Mouse (Mus musculus) left cerebral cortex, postnatal 4 days (tissue): ENCODE results near the gene Slc12a6. TPM values are rescaled to one million over a fixed set of nuclear protein-coding genes. Genes with fewer than 3 reads are reported as not detected.

Source experiments
- DNase-seq: peaks from one replicate; pipeline ENCODE4 v3.0.0-alpha.2; 2022
- intact Hi-C: fragments of 180-260 bp; cut with DNase I; formaldehyde crosslinking; loops from one replicate; pipeline ENCODE4 v1.15.1; 2025
- total RNA-seq, 2 experiments: library from RNA; stranded (reverse); gene quantifications; 2 replicates each; pipeline ENCODE4 v1.2.3; 2021

Gene Slc12a6
- total RNA-seq, 2 experiments from 2014 or later: 84.1 to 87.2 TPM

DNA sequence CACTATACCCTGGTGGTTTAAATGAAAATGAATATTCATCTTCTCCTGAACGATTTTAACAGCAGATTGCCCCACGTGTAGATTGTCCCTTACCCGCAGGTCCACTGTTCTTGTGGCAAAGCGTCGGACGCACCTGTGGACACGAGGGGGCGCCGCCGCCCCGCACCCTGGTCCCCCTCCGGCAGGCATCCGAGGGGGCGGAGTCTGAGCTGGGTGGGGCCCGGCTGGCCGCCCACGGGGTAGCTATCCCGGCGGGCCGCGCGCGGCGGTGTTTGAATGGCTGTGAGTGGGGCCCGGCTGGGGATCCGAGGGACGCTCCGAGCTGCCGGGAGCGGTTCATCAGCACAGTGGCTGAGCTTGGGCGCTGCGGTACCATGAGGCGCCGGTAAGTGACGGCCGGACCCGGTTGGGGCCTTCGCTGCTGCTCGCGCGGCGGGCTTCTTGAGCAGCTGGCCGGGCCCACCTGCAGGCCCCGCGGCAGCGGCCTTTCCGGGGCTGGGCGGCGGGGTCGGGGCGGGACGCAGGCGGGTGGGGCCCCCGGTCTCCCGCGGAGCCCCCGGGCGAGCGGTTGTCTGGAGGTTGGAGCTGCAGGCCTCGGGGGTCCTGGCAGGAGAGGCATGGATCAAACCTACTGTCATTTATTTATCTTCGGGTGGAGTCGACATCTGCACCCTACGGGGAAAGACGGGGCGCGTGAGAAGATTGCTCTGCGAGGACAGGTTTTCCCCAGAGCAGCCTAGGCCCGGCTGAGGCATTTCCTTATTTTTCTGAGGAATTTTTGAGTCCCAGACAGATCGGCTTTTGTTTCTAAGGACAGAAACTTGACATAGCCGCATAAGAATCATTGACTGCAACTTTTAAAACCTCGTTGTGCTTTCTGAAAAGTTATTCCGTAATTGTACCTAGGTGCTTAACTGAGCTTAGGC, 113.6 kb downstream of the Slc12a6 start, which contains the start of gene Katnbl1:
Gene Katnbl1, plus strand, starts transcription at position 239 of the 926 bp plus-strand sequence.
- DNase-seq: peak; percentile 96
- intact Hi-C loops: loop anchor here (5.0 kb wide), 2 partner anchors 73 to 98 kb away; partner anchors contain the start of gene Emc7

DNA sequence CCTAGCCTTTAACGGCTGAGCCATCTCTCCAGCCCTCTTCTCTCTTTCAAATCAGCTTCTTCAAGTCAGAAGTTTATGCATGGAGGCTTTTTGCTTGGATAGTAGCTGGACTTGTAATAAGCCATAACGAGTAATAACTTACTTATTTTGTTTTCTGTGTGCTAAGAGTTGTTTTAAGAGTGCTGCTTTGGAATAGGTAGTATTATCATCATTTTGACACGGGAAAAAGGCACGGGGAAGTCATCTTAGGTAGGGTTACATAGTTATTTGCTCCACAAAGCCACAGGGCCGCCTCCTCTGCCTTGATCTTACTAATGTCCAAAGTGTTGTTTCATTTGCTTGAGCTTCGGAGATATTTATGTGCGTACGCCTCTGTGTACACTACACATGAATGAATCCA, 114.5 kb downstream of the Slc12a6 start:
- no peak for DNase-seq
- intact Hi-C loops: no loop called here

DNA sequence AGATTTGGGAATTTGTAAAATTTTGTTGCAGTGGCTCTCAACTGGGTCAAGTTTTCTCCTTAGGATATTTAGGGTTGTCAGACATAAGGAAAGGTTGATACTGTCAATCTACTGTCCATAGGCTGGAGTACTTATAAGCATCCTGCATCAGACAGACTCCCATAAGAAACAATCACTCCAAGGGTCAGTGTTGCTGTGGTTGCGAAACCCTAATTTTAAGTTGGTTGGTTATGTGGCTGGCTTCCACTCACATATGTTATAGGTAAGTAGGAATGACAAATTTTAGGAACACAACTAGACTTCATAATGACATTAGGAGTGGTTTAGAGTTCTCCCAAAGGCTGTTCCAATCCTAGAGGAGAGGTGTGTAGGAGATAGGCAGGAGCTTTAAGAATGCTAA, 115.6 kb downstream of the Slc12a6 start:
- intact Hi-C loops: no loop called here
- no peak for DNase-seq

DNA sequence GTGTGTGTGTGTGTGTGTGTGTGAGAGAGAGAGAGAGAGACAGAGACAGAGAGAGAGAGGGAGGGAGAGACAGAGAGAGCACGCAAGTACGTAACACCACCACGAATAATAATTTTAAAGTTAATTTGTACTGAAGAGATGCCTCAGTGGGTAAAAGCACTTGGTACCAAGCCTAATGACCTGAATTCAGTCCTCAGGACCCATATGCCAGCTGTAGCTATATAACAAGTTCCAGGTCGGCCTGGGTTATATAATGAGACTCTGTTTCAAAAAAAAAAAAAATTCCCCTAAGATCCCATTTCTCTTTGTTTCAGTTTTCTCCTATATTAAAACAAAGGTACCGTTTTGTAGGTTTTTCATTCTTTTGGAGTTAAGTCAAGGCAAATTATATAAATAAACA, 125.2 kb downstream of the Slc12a6 start:
- no peak for DNase-seq
- intact Hi-C loops: no loop called here

DNA sequence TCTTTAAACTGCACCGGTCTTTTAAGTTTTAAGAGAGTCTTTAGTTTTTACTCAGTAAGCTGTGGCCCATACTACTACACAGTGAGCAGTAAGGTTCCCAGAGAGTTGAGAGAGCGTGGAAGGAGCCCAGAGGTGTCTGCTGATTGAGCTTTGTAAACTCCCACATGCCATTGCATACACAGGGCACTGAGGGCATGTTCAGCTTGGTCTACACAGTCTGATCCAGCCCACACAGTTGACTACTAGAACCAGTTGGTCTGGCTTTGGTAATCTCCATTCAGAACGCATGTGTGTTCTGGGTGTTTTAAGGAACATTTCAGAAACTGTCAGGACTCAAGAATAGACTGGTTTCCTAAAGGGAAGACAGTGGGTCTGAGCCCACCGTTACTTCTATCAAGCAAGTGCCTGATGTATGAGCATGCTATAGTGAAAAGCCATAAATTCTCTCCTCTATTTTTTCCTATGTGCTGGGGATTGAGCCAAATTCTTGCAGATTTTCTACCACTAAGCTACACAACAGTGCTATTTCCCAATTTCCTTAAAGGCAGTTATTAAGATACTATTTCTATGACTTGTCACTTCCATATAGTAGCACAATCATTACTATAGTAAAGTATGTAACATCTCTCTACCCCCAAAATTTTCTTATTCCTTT, 125.8 kb downstream of the Slc12a6 start:
- intact Hi-C loops: no loop called here
- DNase-seq: no peak

DNA sequence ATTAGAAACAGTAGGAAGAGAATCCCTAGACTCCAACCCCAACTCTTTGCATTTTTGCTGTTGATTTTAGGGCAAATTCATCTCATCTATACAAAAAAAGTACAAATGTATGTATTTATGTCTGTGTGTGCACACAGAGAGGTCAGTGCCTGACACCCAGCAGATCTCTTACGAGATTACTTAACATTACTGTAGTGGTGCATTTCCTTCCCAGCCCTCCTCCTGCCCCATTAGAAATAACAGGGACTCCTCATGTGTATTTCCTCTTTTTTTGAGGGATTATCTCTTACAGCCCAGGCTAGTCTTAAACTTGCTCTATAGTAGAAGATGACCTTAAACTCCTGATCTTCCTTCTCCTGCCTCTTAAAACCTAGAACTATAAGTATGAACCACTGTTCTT, 127.1 kb downstream of the Slc12a6 start:
- intact Hi-C loops: no loop called here
- no peak for DNase-seq

DNA sequence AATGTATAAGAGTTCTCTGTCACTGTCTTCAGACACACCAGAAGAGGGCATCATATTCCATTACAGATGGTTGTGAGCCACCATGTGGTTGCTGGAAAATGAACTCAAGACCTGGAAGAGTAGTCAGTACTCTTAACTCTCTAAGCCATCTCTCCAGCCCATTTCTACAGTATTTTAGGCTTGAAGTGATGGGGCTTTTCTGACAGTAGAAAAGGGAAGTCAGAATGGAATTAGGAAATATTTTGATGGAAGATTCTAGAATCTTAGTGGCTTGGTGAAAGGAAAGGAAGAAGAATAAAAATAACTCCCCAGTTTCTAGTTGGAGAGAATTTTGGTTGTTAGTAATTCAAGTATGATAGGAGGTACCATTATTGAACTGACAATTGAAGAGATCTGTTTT, 128.3 kb downstream of the Slc12a6 start:
- no peak for DNase-seq
- intact Hi-C loops: no loop called here

DNA sequence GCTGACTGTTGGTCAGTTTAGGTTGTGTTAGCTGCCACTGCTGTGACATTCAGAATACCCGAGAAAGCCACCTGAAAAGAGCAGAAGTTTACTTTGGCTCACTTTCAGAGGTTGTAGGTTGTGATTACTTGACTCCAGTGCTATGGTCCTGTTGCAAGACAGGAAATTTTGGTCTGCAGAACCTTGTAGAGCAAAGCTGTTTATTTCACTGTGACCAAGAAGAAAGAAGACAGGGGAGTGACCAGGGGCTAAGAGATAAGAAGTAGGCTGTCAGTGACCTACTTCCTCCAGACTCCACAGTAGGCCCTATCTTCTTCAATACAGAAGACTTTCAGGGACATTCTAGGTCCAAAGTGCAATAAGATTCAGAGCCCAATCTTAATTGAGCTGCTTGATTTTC, 131.0 kb downstream of the Slc12a6 start:
- no peak for DNase-seq
- intact Hi-C loops: no loop called here

DNA sequence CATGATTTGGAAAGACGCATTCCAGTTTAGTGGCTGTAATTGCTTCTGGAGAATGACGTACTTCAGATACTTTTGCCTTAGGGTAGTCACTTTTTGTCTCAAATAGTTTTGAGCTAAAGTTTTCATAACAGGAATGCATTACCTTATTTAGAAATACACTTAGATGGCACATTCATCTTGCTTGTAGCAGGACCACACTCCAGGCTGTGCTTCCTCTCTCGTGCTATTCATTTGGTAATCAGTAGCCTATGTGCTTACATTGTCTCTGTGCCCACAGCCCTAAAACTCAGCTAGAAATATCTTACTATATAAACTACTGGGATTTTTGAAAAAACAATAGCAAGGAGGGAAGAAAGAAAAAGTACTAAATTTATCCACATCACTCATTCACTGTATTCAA, 141.4 kb downstream of the Slc12a6 start:
- no peak for DNase-seq
- intact Hi-C loops: no loop called here

Other genes with a start within 250 kb of the Slc12a6 start
- not detected for gene Olfr1311, start 241.4 kb upstream of the Slc12a6 start, total RNA-seq
- not detected for gene Olfr1312, start 215.6 kb upstream of the Slc12a6 start, total RNA-seq
- gene Olfr1313, start 188.0 kb upstream of the Slc12a6 start, total RNA-seq: not detected
- gene Olfr1314, start 169.0 kb upstream of the Slc12a6 start, total RNA-seq: not detected
- gene Olfr1315-ps1, start 150.4 kb upstream of the Slc12a6 start, total RNA-seq: not detected
- not detected for gene Olfr1316, start 130.8 kb upstream of the Slc12a6 start, total RNA-seq
- gene Olfr1317, start 125.5 kb upstream of the Slc12a6 start, total RNA-seq: not detected
- not detected for gene Olfr1318, start 111.6 kb upstream of the Slc12a6 start, total RNA-seq
- gene Lpcat4, start 26.4 kb upstream of the Slc12a6 start, total RNA-seq: 10 to 100 TPM; 47.7 to 50.4 TPM
- not detected for gene Nutm1, start 6.5 kb upstream of the Slc12a6 start, total RNA-seq
- gene Nop10, start 3.9 kb upstream of the Slc12a6 start, total RNA-seq: 10 to 100 TPM; 72.4 to 79.6 TPM
- under 1 TPM in 1 of 2 experiments, not detected in 1; 0.64 TPM for gene Gm21985, start 489 bp downstream of the Slc12a6 start, total RNA-seq
- 100 to 1,000 TPM; 113 to 121 TPM for gene Emc4, start 102.2 kb downstream of the Slc12a6 start, total RNA-seq
- 10 to 100 TPM; 21.0 to 22.4 TPM for gene Katnbl1, start 113.4 kb downstream of the Slc12a6 start, total RNA-seq
- 10 to 100 TPM; 20.7 to 23.3 TPM for gene Emc7, start 189.2 kb downstream of the Slc12a6 start, total RNA-seq
- gene Chrm5, start 214.9 kb downstream of the Slc12a6 start, total RNA-seq: 1 to 10 TPM; 3.4 to 4.2 TPM
- gene Aven, start 227.1 kb downstream of the Slc12a6 start, total RNA-seq: 10 to 100 TPM in 1 of 2 experiments, 1 to 10 TPM in 1; 7.3 to 10.8 TPM